Mouse (Mus musculus) embryonic stem cell, embryonic (primary cell): Measurements from ENCODE around the gene Hes1.

Experiments
- CTCF ChIA-PET, 4 experiments: fragments of 300-600 bp in 2 of 4; fragments of 350-600 bp in 2 of 4; sonication (Branson Sonifier 250); formaldehyde crosslinking; loops; one replicate each; lab custom pipeline; 2022; ENCODE audit warnings: inconsistent platforms in 2 of 4; lab: Charles Lee
- POLR2A ChIA-PET, 4 experiments: fragments of 300-600 bp in 2 of 4; fragments of 350-600 bp in 2 of 4; sonication (Branson Sonifier 250); formaldehyde crosslinking; loops; one replicate each; lab custom pipeline; 2022; ENCODE audit warnings: antibody characterized with exemption in 4 of 4, inconsistent platforms in 1 of 4; lab: Charles Lee

The Hes1 gene

GRCm38 (mm10) chr16:30063121-30063881 is 883 bp upstream of the Hes1 start:
- CTCF ChIA-PET = interaction anchor here in 3 of 4 experiments (0.6 to 1.2 kb wide), 3 partner anchors 16 to 329 kb away, joined by 3 to 5 read pairs (median 3); no protein-coding TSS in a partner anchor
- POLR2A ChIA-PET = interaction anchor here (0.5 to 9.1 kb wide), 117 partner anchors 7 to 631 kb away, joined by 3 to 84 read pairs (median 5); no protein-coding TSS in a partner anchor

GRCm38 (mm10) chr16:30064613-30065012 is 429 bp downstream of the Hes1 start:
- POLR2A ChIA-PET = interaction anchor here in 3 of 4 experiments (0.6 to 9.1 kb wide), 102 partner anchors 9 to 1919 kb away, joined by 3 to 84 read pairs (median 8); no protein-coding TSS in a partner anchor
- CTCF ChIA-PET = interaction anchor here in 3 of 4 experiments (0.6 to 1.0 kb wide), 4 partner anchors 11 to 330 kb away, joined by 3 to 7 read pairs (median 4); no protein-coding TSS in a partner anchor

- ChIA-PET CTCF (interaction anchor here in 2 of 4 experiments (0.7 to 1.8 kb wide), 4 partner anchors 17 to 217 kb away, joined by 3 to 9 read pairs (median 4); no protein-coding TSS in a partner anchor), POLR2A (interaction anchor here (0.5 to 9.1 kb wide), 88 partner anchors 9 to 1919 kb away, joined by 3 to 102 read pairs (median 7); no protein-coding TSS in a partner anchor)
These were observed 893 bp downstream of the Hes1 start for GRCm38 (mm10) chr16:30065077-30065476.

GRCm38 (mm10) chr16:30065537-30066183 is 1.5 kb downstream of the Hes1 start:
- ChIA-PET POLR2A (interaction anchor here (0.5 to 9.1 kb wide), 109 partner anchors 9 to 1918 kb away, joined by 3 to 102 read pairs (median 5); no protein-coding TSS in a partner anchor), CTCF (interaction anchor here in 3 of 4 experiments (0.5 to 1.8 kb wide), 10 partner anchors 16 to 331 kb away, joined by 3 to 9 read pairs (median 4); no protein-coding TSS in a partner anchor)

- CTCF ChIA-PET = interaction anchor here in 3 of 4 experiments (0.5 to 1.8 kb wide), 13 partner anchors 15 to 402 kb away, joined by 3 to 9 read pairs (median 3); no protein-coding TSS in a partner anchor
- POLR2A ChIA-PET = interaction anchor here (0.5 to 9.1 kb wide), 82 partner anchors 8 to 437 kb away, joined by 3 to 102 read pairs (median 5); no protein-coding TSS in a partner anchor
These were observed 2.1 kb downstream of the Hes1 start for GRCm38 (mm10) chr16:30066184-30066851.

- POLR2A ChIA-PET = interaction anchor here in 3 of 4 experiments (0.6 to 9.1 kb wide), 54 partner anchors 8 to 409 kb away, joined by 3 to 102 read pairs (median 7); no protein-coding TSS in a partner anchor
- CTCF ChIA-PET = interaction anchor here in 2 of 4 experiments (0.5 to 1.8 kb wide), 7 partner anchors 15 to 402 kb away, joined by 3 to 9 read pairs (median 3); no protein-coding TSS in a partner anchor
These were observed 2.7 kb downstream of the Hes1 start for GRCm38 (mm10) chr16:30066852-30067301.

- POLR2A ChIA-PET = interaction anchor here in 3 of 4 experiments (0.6 to 9.1 kb wide), 58 partner anchors 9 to 385 kb away, joined by 3 to 102 read pairs (median 4); no protein-coding TSS in a partner anchor
- CTCF ChIA-PET = interaction anchor here in 3 of 4 experiments (0.6 to 2.3 kb wide), 7 partner anchors 138 to 352 kb away, joined by 3 to 21 read pairs (median 3); no protein-coding TSS in a partner anchor
These were observed 4.1 kb downstream of the Hes1 start for GRCm38 (mm10) chr16:30068041-30069020.

GRCm38 (mm10) chr16:30069580-30069949 is 5.4 kb downstream of the Hes1 start:
- CTCF ChIA-PET = interaction anchor here in 3 of 4 experiments (0.6 to 2.3 kb wide), 9 partner anchors 12 to 414 kb away, joined by 3 to 11 read pairs (median 4); no protein-coding TSS in a partner anchor

GRCm38 (mm10) chr16:30069950-30070770 is 6.0 kb downstream of the Hes1 start:
- POLR2A ChIA-PET = interaction anchor here (0.5 to 9.1 kb wide), 76 partner anchors 8 to 514 kb away, joined by 3 to 102 read pairs (median 4); no protein-coding TSS in a partner anchor
- CTCF ChIA-PET = interaction anchor here in 3 of 4 experiments (0.6 to 2.3 kb wide), 14 partner anchors 11 to 415 kb away, joined by 3 to 11 read pairs (median 4); no protein-coding TSS in a partner anchor

More at GRCm38 (mm10) chr16:30069580-30069949, 5.4 kb downstream of the Hes1 start:
- POLR2A ChIA-PET = interaction anchor here in 3 of 4 experiments (0.5 to 9.1 kb wide), 62 partner anchors 9 to 386 kb away, joined by 3 to 102 read pairs (median 4); no protein-coding TSS in a partner anchor

GRCm38 (mm10) chr16:30070771-30071191 is 6.6 kb downstream of the Hes1 start:
- POLR2A ChIA-PET = interaction anchor here (0.5 to 9.1 kb wide), 48 partner anchors 8 to 513 kb away, joined by 3 to 102 read pairs (median 5); no protein-coding TSS in a partner anchor

GRCm38 (mm10) chr16:30073317-30073716 is 9.1 kb downstream of the Hes1 start:
- POLR2A ChIA-PET = interaction anchor here in 2 of 4 experiments (1.5 to 3.6 kb wide), 2 partner anchors 8 to 101 kb away, joined by 3 to 15 read pairs; partner anchors contain the start of gene Hes1 (in 1 of the 2)
- CTCF ChIA-PET = no interaction called here

More at GRCm38 (mm10) chr16:30070771-30071191, 6.6 kb downstream of the Hes1 start:
- CTCF ChIA-PET = interaction anchor here in 3 of 4 experiments (0.6 to 2.3 kb wide), 11 partner anchors 11 to 342 kb away, joined by 3 to 11 read pairs (median 4); no protein-coding TSS in a partner anchor

- CTCF ChIA-PET = interaction anchor here (0.5 to 2.9 kb wide), 14 partner anchors 11 to 347 kb away, joined by 3 to 14 read pairs (median 4); no protein-coding TSS in a partner anchor
- POLR2A ChIA-PET = interaction anchor here (0.6 to 6.7 kb wide), 34 partner anchors 8 to 424 kb away, joined by 3 to 102 read pairs (median 4); partner anchors contain the start of gene Hes1 (in 3 of the 4)
These were observed 17.3 kb downstream of the Hes1 start for GRCm38 (mm10) chr16:30081498-30081897.

GRCm38 (mm10) chr16:30081980-30082379 is 17.8 kb downstream of the Hes1 start:
- POLR2A ChIA-PET = interaction anchor here (0.6 to 6.7 kb wide), 38 partner anchors 10 to 424 kb away, joined by 3 to 102 read pairs (median 4); partner anchors contain the start of gene Hes1 (in 3 of the 4)
- CTCF ChIA-PET = interaction anchor here (0.6 to 2.9 kb wide), 18 partner anchors 11 to 353 kb away, joined by 3 to 20 read pairs (median 4); no protein-coding TSS in a partner anchor

- ChIA-PET POLR2A (interaction anchor here (0.6 to 6.7 kb wide), 22 partner anchors 11 to 400 kb away, joined by 3 to 102 read pairs (median 5); partner anchors contain the start of gene Hes1 (in 2 of the 4)), CTCF (interaction anchor here (0.6 to 2.9 kb wide), 6 partner anchors 13 to 354 kb away, joined by 3 to 11 read pairs (median 5); no protein-coding TSS in a partner anchor)
These were observed 18.8 kb downstream of the Hes1 start for GRCm38 (mm10) chr16:30082965-30083364.
